Comparison of ENCODE assay signal across 9 mouse cellular contexts in genomic region chr17:69672530-69672929, GRCm38 (mm10).
DNase-seq lines count a peak whose midpoint lies in the region; ATAC-seq and TF ChIP-seq lines count a peak whose summit lies in the region.
"Had no signal": no experiment of that assay in that cellular context is flagged by ENCODE, and none has a peak within 500 bp of the region (broad histone marks: within the 10 kb centered on the region; RNA-seq: fewer than 3 reads in every experiment).

No protein-coding gene starts in this region.

- H3K9me3 ChIP-seq in heart, embryonic 10.5 days = no peaks in the 10 kb centered on the region
- H3K9me3 ChIP-seq in neural tube, embryonic 15.5 days (replicated peaks) = no peaks in the 10 kb centered on the region
- no peaks in the 10 kb centered on the region for H3K9me3 ChIP-seq in intestine, postnatal 0 days (ENCODE audit: control insufficient read depth)
- H3K9me3 ChIP-seq in embryonic facial prominence, embryonic 10.5 days = no peaks in the 10 kb centered on the region

- DNase-seq in heart, adult 8-10 months (ENCODE audit: low spot score) = peak; percentile 23
- DNase-seq in heart, embryonic 10.5 days (ENCODE audit: low spot score) = no peak
- DNase-seq in adipocyte (ENCODE audit: low spot score) = peak; percentile 83
- DNase-seq in cerebellum, postnatal 36 days = peak; percentile 97
- peak; percentile 18 to 51 for DNase-seq in kidney, postnatal 36 days
- DNase-seq in embryonic facial prominence, embryonic 10.5 days (ENCODE audit: low spot score) = no peak

- no peaks in the 10 kb centered on the region for H3K4me1 ChIP-seq in heart, embryonic 10.5 days
- no peaks in the 10 kb centered on the region for H3K4me1 ChIP-seq in neural tube, embryonic 15.5 days
- H3K4me1 ChIP-seq in intestine, postnatal 0 days (replicated peaks; ENCODE audit: control insufficient read depth, insufficient read depth, low read length) = no peaks in the 10 kb centered on the region
- no peaks in the 10 kb centered on the region for H3K4me1 ChIP-seq in embryonic facial prominence, embryonic 10.5 days

- H3K4me3 ChIP-seq in heart, embryonic 10.5 days = no peak overlapping the region
- no peak overlapping the region for H3K4me3 ChIP-seq in neural tube, embryonic 15.5 days (replicated peaks)
- H3K4me3 ChIP-seq in intestine, postnatal 0 days (ENCODE audit: low read depth, low read length) = no peak overlapping the region
- no peak overlapping the region for H3K4me3 ChIP-seq in embryonic facial prominence, embryonic 10.5 days

- H3K9ac ChIP-seq in neural tube, embryonic 15.5 days (replicated peaks) = no peak overlapping the region
- H3K9ac ChIP-seq in intestine, postnatal 0 days (ENCODE audit: low read depth, low read length) = no peak overlapping the region

- TF ChIP-seq CTCF in intestine, postnatal 0 days (IDR thresholded peaks at IDR 0.05; ENCODE audit: low read depth) = no peak

- 78% methylated on average over 3 of the region's 3 CpGs for WGBS in heart, embryonic 10.5 days
- WGBS in neural tube, embryonic 15.5 days = 70% methylated on average over 3 of the region's 3 CpGs
- WGBS in intestine, postnatal 0 days = 85% methylated on average over 3 of the region's 3 CpGs
- 86% methylated on average over 3 of the region's 3 CpGs for WGBS in embryonic facial prominence, embryonic 10.5 days

- H3K27me3 ChIP-seq in heart, embryonic 10.5 days (ENCODE audit: insufficient read depth, poor library complexity, severe bottlenecking) = no peaks in the 10 kb centered on the region
- H3K27me3 ChIP-seq in neural tube, embryonic 15.5 days (replicated peaks) = no peaks in the 10 kb centered on the region
- no peaks in the 10 kb centered on the region for H3K27me3 ChIP-seq in intestine, postnatal 0 days (replicated peaks; ENCODE audit: control insufficient read depth, insufficient read depth, low read length)
- H3K27me3 ChIP-seq in embryonic facial prominence, embryonic 10.5 days (replicated peaks; ENCODE audit: low read depth, poor library complexity, severe bottlenecking) = no peaks in the 10 kb centered on the region
- H3K27me3 ChIP-seq: CH12.LX had no signal

- no peak overlapping the region for H3K4me2 ChIP-seq in neural tube, embryonic 15.5 days
- no peak overlapping the region for H3K4me2 ChIP-seq in intestine, postnatal 0 days (replicated peaks; ENCODE audit: low read depth)

- peak; percentile 87 for ATAC-seq in neural tube, embryonic 15.5 days (ENCODE audit: low FRiP score)
- ATAC-seq in intestine, postnatal 0 days = no peak

- no peak overlapping the region for H3K27ac ChIP-seq in heart, embryonic 10.5 days
- no peak overlapping the region for H3K27ac ChIP-seq in neural tube, embryonic 15.5 days (replicated peaks)
- H3K27ac ChIP-seq in intestine, postnatal 0 days (ENCODE audit: low read depth, low read length) = no peak overlapping the region
- H3K27ac ChIP-seq in embryonic facial prominence, embryonic 10.5 days (replicated peaks) = no peak overlapping the region

- no peaks in the 10 kb centered on the region for H3K36me3 ChIP-seq in heart, embryonic 10.5 days
- H3K36me3 ChIP-seq in neural tube, embryonic 15.5 days = no peaks in the 10 kb centered on the region
- no peaks in the 10 kb centered on the region for H3K36me3 ChIP-seq in intestine, postnatal 0 days (ENCODE audit: control insufficient read depth, insufficient read depth)
- H3K36me3 ChIP-seq in embryonic facial prominence, embryonic 10.5 days (replicated peaks) = no peaks in the 10 kb centered on the region

Comparison
In these comparisons a context has a peak if more than half of its experiments do, and no peak if none do; other contexts are left out.
1. DNase-seq: peak in heart, adult 8-10 months (single experiment), adipocyte (single experiment), cerebellum, postnatal 36 days (2 of 2) and kidney, postnatal 36 days (2 of 2); none in heart, embryonic 10.5 days (single experiment) and embryonic facial prominence, embryonic 10.5 days (single experiment).